Mouse (Mus musculus) stomach, embryonic 15.5 days (tissue): Measurements from ENCODE around the gene Exosc10. TPM values are rescaled to one million over a fixed set of nuclear protein-coding genes. Genes with fewer than 3 reads are reported as not detected.

ENCODE experiments used
- ATAC-seq: fragments of 200-750 bp; cut with Nextera tagmentation; 2 replicates; pipeline ENCODE4 v1.8.0; 2017; ENCODE audit warnings: low read depth, moderate number of reproducible peaks, moderate TSS enrichment; ENCODE audit not compliant: insufficient read depth, low FRiP score
- H3K27ac ChIP-seq: fragments of 300-500 bp; sonication (generic); 2 replicates; pipeline ENCODE4 v1.5.1; 2015; ENCODE audit warnings: mild to moderate bottlenecking, inconsistent platforms
- H3K27me3 ChIP-seq: fragments of 300-500 bp; sonication (generic); replicated peaks from 2 replicates; pipeline ENCODE4 v1.6.1; 2015; ENCODE audit warnings: inconsistent platforms
- H3K36me3 ChIP-seq: fragments of 300-500 bp; sonication (generic); 2 replicates; pipeline ENCODE4 v1.6.1; 2015; ENCODE audit warnings: inconsistent platforms
- H3K4me1 ChIP-seq: fragments of 300-500 bp; sonication (generic); 2 replicates; pipeline ENCODE4 v1.6.1; 2015; ENCODE audit warnings: inconsistent platforms
- H3K4me2 ChIP-seq: fragments of 300-500 bp; sonication (generic); 2 replicates; pipeline ENCODE4 v1.6.1; 2015; ENCODE audit warnings: mild to moderate bottlenecking, inconsistent platforms
- H3K4me3 ChIP-seq: fragments of 300-500 bp; sonication (generic); replicated peaks from 2 replicates; pipeline ENCODE4 v1.5.1; 2015; ENCODE audit warnings: inconsistent platforms
- H3K9ac ChIP-seq: fragments of 300-500 bp; sonication (generic); 2 replicates; pipeline ENCODE4 v1.6.1; 2015; ENCODE audit warnings: inconsistent platforms
- H3K9me3 ChIP-seq: fragments of 300-500 bp; sonication (generic); 2 replicates; pipeline ENCODE4 v1.6.1; 2016; ENCODE audit warnings: inconsistent platforms
- WGBS: fragments of 180-500 bp; shearing (Covaris S2); methylation state at CpG from one replicate; pipeline ENCODE4 v1.1.7; 2015; 5-methylcytosine and 5-hydroxymethylcytosine counted together
- polyA plus RNA-seq: library from polyadenylated mRNA; unstranded; fragments of >200 nt; fragmentation: Nextera tagmentation; extraction: Ambion mirVana; gene quantifications from 2 replicates; pipeline ENCODE4 v1.2.1, GENCODE M21; 2015

The Exosc10 gene
- polyA plus RNA-seq = 68.1 and 78.7 TPM in 2 replicates

GRCm38 (mm10) chr4:148558297-148559000, at the start of gene Exosc10:
Exosc10 (plus strand) TSS chr4:148558429.
- peak within 1 kb of the TSS; percentile 62 for H3K4me2 ChIP-seq
- H3K27me3 ChIP-seq = no peaks in the 10 kb centered on the region
- H3K9me3 ChIP-seq = no peaks in the 10 kb centered on the region
- peak within 1 kb of the TSS; percentile 79 for H3K4me3 ChIP-seq
- under 1% methylated on average over 63 of the region's 63 CpGs for WGBS
- H3K36me3 ChIP-seq = peaks cover 47% of the 10 kb centered on the region
- H3K4me1 ChIP-seq = no peaks in the 10 kb centered on the region; the same call in 1 of the 2 replicates
- H3K9ac ChIP-seq = peak within 1 kb of the TSS; percentile 93
- peak; percentile 91 for ATAC-seq
- peak within 1 kb of the TSS; percentile 88 for H3K27ac ChIP-seq

DNA sequence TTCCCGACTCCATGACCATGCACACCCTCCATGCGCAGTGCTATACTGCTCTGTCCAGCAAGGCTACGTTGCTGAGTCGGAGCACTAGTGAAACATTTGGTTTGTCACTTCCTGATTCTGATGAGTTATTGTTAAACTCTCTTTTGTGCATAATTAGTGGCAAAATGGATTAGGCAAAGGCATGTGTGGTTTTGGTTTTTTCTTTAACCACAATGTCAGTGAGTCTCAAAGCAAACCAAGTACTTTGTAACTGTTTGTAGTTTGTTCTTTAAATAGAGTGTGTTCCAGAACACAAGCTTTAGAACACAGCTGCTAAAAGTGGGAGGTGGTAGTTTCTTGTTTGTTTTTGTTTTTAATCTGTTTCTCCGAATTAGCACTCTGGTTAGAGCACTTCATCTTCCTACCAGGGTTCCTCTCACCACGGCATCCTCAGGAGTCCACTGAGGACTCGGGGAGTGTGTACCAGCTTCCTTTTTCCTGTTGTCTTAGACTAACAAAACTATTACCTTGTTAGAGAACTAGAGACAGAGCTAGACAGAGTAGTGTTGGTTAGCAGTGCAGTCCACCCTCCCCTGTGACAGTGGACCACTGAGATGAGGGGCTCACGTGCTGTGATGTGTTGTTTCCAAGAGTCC, 48.7 kb upstream of the Exosc10 start:
- H3K4me1 ChIP-seq = no peaks in the 10 kb centered on the region
- no peak for ATAC-seq
- H3K4me2 ChIP-seq = no peak overlapping the region
- H3K9me3 ChIP-seq = no peaks in the 10 kb centered on the region
- H3K27me3 ChIP-seq = no peaks in the 10 kb centered on the region
- no peak overlapping the region for H3K4me3 ChIP-seq
- 0 out of 2 replicates have a peak, but pooled peaks cover 2% of the 10 kb centered on the region for H3K36me3 ChIP-seq
- no peak overlapping the region for H3K27ac ChIP-seq
- WGBS = 82% methylated on average over 8 of the region's 8 CpGs
- no peak overlapping the region for H3K9ac ChIP-seq

GRCm38 (mm10) chr4:148510691-148511090, 47.5 kb upstream of the Exosc10 start:
- Histone ChIP-seq H3K27me3 (no peaks in the 10 kb centered on the region), H3K4me3 (no peak overlapping the region), H3K4me1 (no peaks in the 10 kb centered on the region), H3K4me2 (no peak overlapping the region), H3K36me3 (peaks cover 12% of the 10 kb centered on the region; the same call in 1 of the 2 replicates), H3K27ac (no peak overlapping the region), H3K9me3 (no peaks in the 10 kb centered on the region), H3K9ac (no peak overlapping the region)
- 81% methylated on average over 4 of the region's 4 CpGs for WGBS
- no peak for ATAC-seq

GRCm38 (mm10) chr4:148511334-148511733, 46.9 kb upstream of the Exosc10 start:
- H3K9ac ChIP-seq = no peak overlapping the region
- H3K4me3 ChIP-seq = no peak overlapping the region
- no peak overlapping the region for H3K27ac ChIP-seq
- WGBS = 92% methylated on average over 4 of the region's 4 CpGs
- ATAC-seq = no peak
- no peaks in the 10 kb centered on the region for H3K4me1 ChIP-seq
- no peak overlapping the region for H3K4me2 ChIP-seq
- no peaks in the 10 kb centered on the region for H3K9me3 ChIP-seq
- H3K36me3 ChIP-seq = peaks cover 14% of the 10 kb centered on the region
- H3K27me3 ChIP-seq = no peaks in the 10 kb centered on the region

GRCm38 (mm10) chr4:148513021-148513559, 45.1 kb upstream of the Exosc10 start:
- 65% methylated on average over 6 of the region's 6 CpGs for WGBS
- H3K36me3 ChIP-seq = peaks cover 22% of the 10 kb centered on the region
- H3K4me1 ChIP-seq = no peaks in the 10 kb centered on the region
- no peak overlapping the region for H3K4me2 ChIP-seq
- H3K9ac ChIP-seq = no peak overlapping the region
- no peak for ATAC-seq
- H3K27ac ChIP-seq = no peak overlapping the region
- H3K27me3 ChIP-seq = no peaks in the 10 kb centered on the region
- H3K4me3 ChIP-seq = no peak overlapping the region
- H3K9me3 ChIP-seq = no peaks in the 10 kb centered on the region

GRCm38 (mm10) chr4:148515313-148515712, 42.9 kb upstream of the Exosc10 start:
- H3K4me2 ChIP-seq = no peak overlapping the region
- no peaks in the 10 kb centered on the region for H3K27me3 ChIP-seq
- peaks cover 30% of the 10 kb centered on the region for H3K36me3 ChIP-seq
- H3K4me1 ChIP-seq = no peaks in the 10 kb centered on the region
- H3K27ac ChIP-seq = no peak overlapping the region
- WGBS = 84% methylated on average over 2 of the region's 2 CpGs
- no peaks in the 10 kb centered on the region for H3K9me3 ChIP-seq
- no peak for ATAC-seq
- no peak overlapping the region for H3K4me3 ChIP-seq
- H3K9ac ChIP-seq = no peak overlapping the region

- Histone ChIP-seq H3K4me3 (no peak overlapping the region), H3K4me2 (no peak overlapping the region), H3K9me3 (no peaks in the 10 kb centered on the region), H3K27me3 (no peaks in the 10 kb centered on the region), H3K9ac (no peak overlapping the region), H3K4me1 (no peaks in the 10 kb centered on the region), H3K36me3 (peaks cover 38% of the 10 kb centered on the region), H3K27ac (no peak overlapping the region)
- 72% methylated on average over 4 of the region's 4 CpGs for WGBS
- ATAC-seq = no peak
Measured at GRCm38 (mm10) chr4:148517809-148518208, 40.4 kb upstream of the Exosc10 start.

DNA sequence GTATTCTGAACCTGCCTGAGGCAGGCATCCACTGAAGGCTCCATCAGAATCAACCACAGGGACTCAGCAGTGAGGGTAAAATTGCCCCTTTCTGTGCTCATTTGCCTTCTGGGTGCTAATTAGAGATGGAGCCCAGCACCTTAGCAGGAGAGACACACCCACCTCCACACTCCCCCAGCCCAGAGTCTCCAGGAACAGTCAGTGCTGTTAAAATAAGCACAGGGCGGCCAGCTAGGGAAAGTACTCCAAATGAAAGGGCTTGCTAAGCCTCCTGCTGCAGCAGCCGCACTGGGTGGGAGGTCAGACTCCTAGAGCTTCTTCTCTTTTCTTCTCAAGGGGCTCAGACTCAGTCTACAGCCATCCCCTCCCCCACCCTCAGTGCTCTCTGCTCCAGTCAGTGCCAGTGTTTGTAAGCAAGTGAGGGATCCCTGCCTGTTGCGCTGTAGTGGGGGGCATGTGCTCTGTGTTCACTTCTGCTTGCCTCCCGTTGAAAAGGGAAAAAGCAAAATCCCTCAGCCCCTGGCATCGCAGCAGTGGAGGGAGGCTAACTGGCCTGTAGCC, 39.9 kb upstream of the Exosc10 start:
- H3K4me2 ChIP-seq = no peak overlapping the region
- peaks cover 38% of the 10 kb centered on the region for H3K36me3 ChIP-seq
- no peaks in the 10 kb centered on the region for H3K9me3 ChIP-seq
- 48% methylated on average over 5 of the region's 5 CpGs for WGBS
- H3K4me1 ChIP-seq = no peaks in the 10 kb centered on the region
- no peak overlapping the region for H3K9ac ChIP-seq
- ATAC-seq = no peak
- no peak overlapping the region for H3K4me3 ChIP-seq
- H3K27me3 ChIP-seq = no peaks in the 10 kb centered on the region
- H3K27ac ChIP-seq = no peak overlapping the region

- Histone ChIP-seq H3K27ac (no peak overlapping the region), H3K36me3 (peaks cover 39% of the 10 kb centered on the region; the same call in 1 of the 2 replicates), H3K9ac (no peak overlapping the region), H3K4me1 (no peaks in the 10 kb centered on the region), H3K4me3 (no peak overlapping the region), H3K4me2 (no peak overlapping the region), H3K27me3 (no peaks in the 10 kb centered on the region), H3K9me3 (no peaks in the 10 kb centered on the region)
- 71% methylated on average over 7 of the region's 7 CpGs for WGBS
- ATAC-seq = no peak
Measured at GRCm38 (mm10) chr4:148523538-148523937, 34.7 kb upstream of the Exosc10 start.

- no peak for ATAC-seq
- no peak overlapping the region for H3K9ac ChIP-seq
- H3K4me2 ChIP-seq = no peak overlapping the region
- no peaks in the 10 kb centered on the region for H3K27me3 ChIP-seq
- no peak overlapping the region for H3K27ac ChIP-seq
- no peak overlapping the region for H3K4me3 ChIP-seq
- peaks cover 48% of the 10 kb centered on the region; the same call in 1 of the 2 replicates for H3K36me3 ChIP-seq
- no peaks in the 10 kb centered on the region for H3K9me3 ChIP-seq
- WGBS = 91% methylated on average over 10 of the region's 10 CpGs
- H3K4me1 ChIP-seq = no peaks in the 10 kb centered on the region
Measured at GRCm38 (mm10) chr4:148527158-148527910, 30.9 kb upstream of the Exosc10 start.

GRCm38 (mm10) chr4:148530351-148530750, 27.9 kb upstream of the Exosc10 start:
- Histone ChIP-seq H3K4me3 (no peak overlapping the region), H3K27ac (no peak overlapping the region), H3K9ac (no peak overlapping the region), H3K4me1 (no peaks in the 10 kb centered on the region), H3K27me3 (no peaks in the 10 kb centered on the region), H3K4me2 (no peak overlapping the region), H3K9me3 (no peaks in the 10 kb centered on the region), H3K36me3 (peaks cover 61% of the 10 kb centered on the region)
- no peak for ATAC-seq
- 94% methylated on average over 5 of the region's 5 CpGs for WGBS
